Comparison of ENCODE assay signal across 18 mouse cellular contexts in genomic region chr8:121848495-121848894, GRCm38 (mm10). TPM values are rescaled to one million over a fixed set of nuclear protein-coding genes. Genes with fewer than 3 reads are reported as not detected.
DNase-seq lines count a peak whose midpoint lies in the region; ATAC-seq and TF ChIP-seq lines count a peak whose summit lies in the region.
"Had no signal": no experiment of that assay in that cellular context is flagged by ENCODE, and none has a peak within 500 bp of the region (broad histone marks: within the 10 kb centered on the region; RNA-seq: fewer than 3 reads in every experiment).

No protein-coding gene starts in this region.

- no peak overlapping the region for H3K4me3 ChIP-seq in lung, postnatal 0 days (ENCODE audit: low read depth, low read length)
- H3K4me3 ChIP-seq in C2C12 (ENCODE audit: insufficient read depth, poor library complexity, severe bottlenecking), result no peak overlapping the region
- H3K4me3 ChIP-seq in heart, embryonic 11.5 days (ENCODE audit: low read depth, low read length), result no peak overlapping the region
- H3K4me3 ChIP-seq: hindbrain, embryonic 15.5 days; stomach, embryonic 15.5 days had no signal

- H3K27me3 ChIP-seq in lung, postnatal 0 days (replicated peaks; ENCODE audit: insufficient read depth, low read length), result no peaks in the 10 kb centered on the region
- no peaks in the 10 kb centered on the region for H3K27me3 ChIP-seq in C2C12 (ENCODE audit: control insufficient read depth, insufficient read depth, insufficient read length)
- no peaks in the 10 kb centered on the region for H3K27me3 ChIP-seq in heart, embryonic 11.5 days (ENCODE audit: control insufficient read depth, insufficient read depth, low read length)
- H3K27me3 ChIP-seq: hindbrain, embryonic 15.5 days; stomach, embryonic 15.5 days had no signal

- no peaks in the 10 kb centered on the region for H3K9me3 ChIP-seq in lung, postnatal 0 days (ENCODE audit: low read length)
- H3K9me3 ChIP-seq in heart, embryonic 11.5 days (replicated peaks; ENCODE audit: control insufficient read depth, low read length), result no peaks in the 10 kb centered on the region
- H3K9me3 ChIP-seq: G1E; hindbrain, embryonic 15.5 days; stomach, embryonic 15.5 days had no signal

- H3K27ac ChIP-seq in lung, postnatal 0 days (ENCODE audit: low read length), result no peak overlapping the region
- H3K27ac ChIP-seq in heart, embryonic 11.5 days (ENCODE audit: low read depth, low read length), result no peak overlapping the region
- H3K27ac ChIP-seq: hindbrain, embryonic 15.5 days; stomach, embryonic 15.5 days had no signal

- no peaks in the 10 kb centered on the region for H3K79me2 ChIP-seq in C2C12 (ENCODE audit: control insufficient read depth, insufficient read depth)

- DNase-seq in lung, postnatal 0 days (ENCODE audit: low spot score), result peak; percentile 41
- DNase-seq in lung, postnatal 14 days, result no peak
- DNase-seq in NIH3T3 (ENCODE audit: low read depth), result peak; percentile 67
- no peak for DNase-seq in right cerebral cortex, postnatal 4 days
- DNase-seq: cerebellum, postnatal 25 days; gastrocnemius, postnatal 25 days; kidney, adult 8-10 months; layer of hippocampus, adult 9-11 months; left cerebral cortex, postnatal 4 days; right cerebral cortex, postnatal 14 days had no signal

- no peak for TF ChIP-seq EP300 in lung, postnatal 0 days (IDR thresholded peaks at IDR 0.05)

- H3K79me3 ChIP-seq in C2C12 (ENCODE audit: low read depth), result no peaks in the 10 kb centered on the region

- no peak for TF ChIP-seq CTCF in lung, postnatal 0 days (IDR thresholded peaks at IDR 0.05)
- no peak for TF ChIP-seq CTCF in C2C12 (IDR thresholded peaks at IDR 0.05; ENCODE audit: control insufficient read depth, insufficient read depth, insufficient read length)

- no peak for ATAC-seq in lung, postnatal 0 days
- ATAC-seq in megakaryocyte, adult 5-6 weeks (ENCODE audit: poor library complexity, severe bottlenecking), result peak; percentile 58
- no peak for ATAC-seq in heart, embryonic 11.5 days (replicated peaks; ENCODE audit: insufficient number of reproducible peaks, low FRiP score, low TSS enrichment)
- ATAC-seq: forebrain, embryonic 14.5 days; midbrain, embryonic 16.5 days had no signal

- no peaks in the 10 kb centered on the region for H3K36me3 ChIP-seq in lung, postnatal 0 days (ENCODE audit: insufficient read depth, low read length)
- H3K36me3 ChIP-seq in C2C12 (ENCODE audit: control insufficient read depth, insufficient read depth), result no peaks in the 10 kb centered on the region
- H3K36me3 ChIP-seq in heart, embryonic 11.5 days (ENCODE audit: control insufficient read depth, insufficient read depth, low read length), result no peaks in the 10 kb centered on the region
- H3K36me3 ChIP-seq: G1E; hindbrain, embryonic 15.5 days; stomach, embryonic 15.5 days had no signal

- no peak overlapping the region for H3K9ac ChIP-seq in lung, postnatal 0 days (replicated peaks; ENCODE audit: low read depth)
- H3K9ac ChIP-seq in heart, embryonic 11.5 days (ENCODE audit: low read depth, low read length), result no peak overlapping the region
- H3K9ac ChIP-seq: hindbrain, embryonic 15.5 days; stomach, embryonic 15.5 days had no signal

- WGBS in lung, postnatal 0 days, result 42% methylated on average over 10 of the region's 10 CpGs
- WGBS in heart, embryonic 11.5 days (ENCODE audit: insufficient replicate concordance), result 57% methylated on average over 10 of the region's 10 CpGs

- no peak overlapping the region for H3ac ChIP-seq in C2C12 (ENCODE audit: control insufficient read depth, insufficient read length, low read depth)

- peaks cover 5% of the 10 kb centered on the region; the same call in 1 of the 2 replicates for H3K4me1 ChIP-seq in lung, postnatal 0 days (ENCODE audit: insufficient read depth, low read depth, low read length)
- peaks cover 8% of the 10 kb centered on the region for H3K4me1 ChIP-seq in heart, embryonic 11.5 days (ENCODE audit: control insufficient read depth, insufficient read depth, low read length)

- H3K4me2 ChIP-seq in lung, postnatal 0 days (replicated peaks; ENCODE audit: low read depth, low read length), result no peak overlapping the region
- no peak overlapping the region for H3K4me2 ChIP-seq in heart, embryonic 11.5 days
- H3K4me2 ChIP-seq: hindbrain, embryonic 15.5 days; stomach, embryonic 15.5 days had no signal

TF ChIP-seq in C2C12, 6 proteins besides CTCF, POLR2A, EP300 and RAD21:
- TF ChIP-seq MYOG (IDR thresholded peaks at IDR 0.05; ENCODE audit: control insufficient read depth, extremely low read depth, insufficient read length), result no peak
- peak; percentile 29 for TF ChIP-seq CEBPB (IDR thresholded peaks at IDR 0.05; ENCODE audit: low read depth)

RNA-seq across cellular contexts. Expression of gene Klhdc4, which starts 19.1 kb away (rescaled TPM):
- 22.9 and 28.4 TPM in 2 replicates for polyA plus RNA-seq in lung, postnatal 0 days (2015; fragmentation: Nextera tagmentation; extraction: Ambion mirVana)
- polyA plus RNA-seq in C2C12 (2012; fragmentation: generic; extraction: Trizol), result 53.5 TPM
- 12.7 and 17.2 TPM in 2 replicates for total RNA-seq in megakaryocyte, adult 5-6 weeks (2015)
- 38.3 and 43.4 TPM in 2 replicates for total RNA-seq in megakaryocyte, adult 5-6 weeks (2017)
- 31.0 and 31.1 TPM in 2 replicates for polyA plus RNA-seq in heart, embryonic 11.5 days (2014; fragmentation: Nextera tagmentation; extraction: Ambion mirVana)

RNA-seq across cellular contexts. Expression of gene Slc7a5, which starts 59.0 kb away (rescaled TPM):
- 4.3 and 7.5 TPM in 2 replicates for polyA plus RNA-seq in lung, postnatal 0 days (2015; fragmentation: Nextera tagmentation; extraction: Ambion mirVana)
- 112 TPM for polyA plus RNA-seq in C2C12 (2012; fragmentation: generic; extraction: Trizol)
- total RNA-seq in megakaryocyte, adult 5-6 weeks (2015), result 8.7 and 9.3 TPM in 2 replicates
- total RNA-seq in megakaryocyte, adult 5-6 weeks (2017), result 6.5 and 8.5 TPM in 2 replicates
- polyA plus RNA-seq in heart, embryonic 11.5 days (2014; fragmentation: Nextera tagmentation; extraction: Ambion mirVana), result 17.0 and 18.4 TPM in 2 replicates

Comparison
In these comparisons a context has a peak if more than half of its experiments do, and no peak if none do; other contexts are left out.
1. DNase-seq: peak in lung, postnatal 0 days (single experiment) and NIH3T3 (single experiment); none in lung, postnatal 14 days (single experiment) and right cerebral cortex, postnatal 4 days (single experiment).